Comparison of ENCODE assay signal across 12 mouse cellular contexts in genomic region chr13:98589572-98589971, GRCm38 (mm10). TPM values are rescaled to one million over a fixed set of nuclear protein-coding genes. Genes with fewer than 3 reads are reported as not detected.
A peak's percentile ranks its signal among the peaks of the same experiment; 100 is the strongest.
DNase-seq lines count a peak whose midpoint lies in the region; ATAC-seq and TF ChIP-seq lines count a peak whose summit lies in the region.
"Had no signal": no experiment of that assay in that cellular context is flagged by ENCODE, and none has a peak within 500 bp of the region (broad histone marks: within the 10 kb centered on the region; RNA-seq: fewer than 3 reads in every experiment).

No protein-coding gene starts in this region.

- WGBS in heart, embryonic 16.5 days: 50% methylated on average over 9 of the region's 9 CpGs
- 31% methylated on average over 9 of the region's 9 CpGs for WGBS in liver, embryonic 15.5 days (ENCODE audit: insufficient replicate concordance)

- no peaks in the 10 kb centered on the region for H3K36me3 ChIP-seq in heart, embryonic 16.5 days (ENCODE audit: control insufficient read depth, insufficient read depth)
- no peaks in the 10 kb centered on the region for H3K36me3 ChIP-seq in liver, embryonic 15.5 days (replicated peaks)

- TF ChIP-seq CTCF in embryonic fibroblast, embryonic 13.5 days (IDR thresholded peaks at IDR 0.05; ENCODE audit: borderline replicate concordance, insufficient read depth, low read length): no peak

- no peak overlapping the region; the same call in 1 of the 2 replicates for H3K4me3 ChIP-seq in heart, embryonic 16.5 days (ENCODE audit: low read length)
- H3K4me3 ChIP-seq in embryonic fibroblast, embryonic 13.5 days (ENCODE audit: insufficient read depth, low read length): no peak overlapping the region
- H3K4me3 ChIP-seq in liver, embryonic 15.5 days (replicated peaks): no peak overlapping the region

- H3K4me1 ChIP-seq in heart, embryonic 16.5 days (ENCODE audit: control insufficient read depth, insufficient read depth, low read length): peaks cover 11% of the 10 kb centered on the region
- 0 out of 2 replicates have a peak, but pooled peaks cover 2% of the 10 kb centered on the region for H3K4me1 ChIP-seq in embryonic fibroblast, embryonic 13.5 days (ENCODE audit: control insufficient read depth, insufficient read depth, low read length)
- peaks cover 6% of the 10 kb centered on the region; the same call in 1 of the 2 replicates for H3K4me1 ChIP-seq in liver, embryonic 15.5 days (replicated peaks)

- TF ChIP-seq POLR2A in embryonic fibroblast, embryonic 13.5 days (IDR thresholded peaks at IDR 0.05; ENCODE audit: low read depth, low read length): no peak

- H3K9ac ChIP-seq in heart, embryonic 16.5 days (ENCODE audit: low read length): no peak overlapping the region
- no peak overlapping the region for H3K9ac ChIP-seq in liver, embryonic 15.5 days

- peak overlapping the region; percentile 71 for H3K4me2 ChIP-seq in heart, embryonic 16.5 days (ENCODE audit: low read depth, low read length)
- H3K4me2 ChIP-seq in liver, embryonic 15.5 days: peak overlapping the region; percentile 65; the same call in 1 of the 2 replicates

- ATAC-seq in heart, embryonic 16.5 days (replicated peaks; ENCODE audit: extremely low read depth, insufficient read depth, low FRiP score): no peak
- no peak for ATAC-seq in liver, embryonic 15.5 days (ENCODE audit: insufficient read depth)
- no peak for ATAC-seq in cerebellum, adult (ENCODE audit: insufficient number of reproducible peaks, low FRiP score, low TSS enrichment)
- ATAC-seq: inflammation-experienced regulatory T-cells, adult 6 months had no signal

- H3K27me3 ChIP-seq in heart, embryonic 16.5 days (ENCODE audit: control insufficient read depth, insufficient read depth, low read length): peaks cover 37% of the 10 kb centered on the region
- peaks cover 50% of the 10 kb centered on the region for H3K27me3 ChIP-seq in liver, embryonic 15.5 days

- no peak overlapping the region for H3K27ac ChIP-seq in heart, embryonic 16.5 days (ENCODE audit: low read length)
- peak overlapping the region; percentile 10 for H3K27ac ChIP-seq in embryonic fibroblast, embryonic 13.5 days (ENCODE audit: insufficient read depth, low read length)
- H3K27ac ChIP-seq in liver, embryonic 15.5 days (replicated peaks): no peak overlapping the region

- DNase-seq in heart, adult 8-10 months (ENCODE audit: low spot score): no peak
- DNase-seq in MN1 (ENCODE audit: low spot score): peak; percentile 53
- no peak for DNase-seq in embryo, embryonic 11 days
- no peak for DNase-seq in urinary bladder, postnatal 25 days (ENCODE audit: low spot score)

- H3K9me3 ChIP-seq in heart, embryonic 16.5 days (replicated peaks; ENCODE audit: control insufficient read depth, low read length): no peaks in the 10 kb centered on the region
- no peaks in the 10 kb centered on the region for H3K9me3 ChIP-seq in liver, embryonic 15.5 days (replicated peaks)

RNA-seq across cellular contexts. Expression of gene Tmem174, which starts 47.6 kb away (rescaled TPM):
- not detected in 2 replicates for polyA plus RNA-seq in heart, embryonic 16.5 days (2015; fragmentation: Nextera tagmentation; extraction: Ambion mirVana)
- not detected for total RNA-seq in heart, adult 8-10 months (2022)
- not detected in 2 replicates for polyA plus RNA-seq in embryonic fibroblast, embryonic 13.5 days (2011; ENCODE audit: insufficient read length, low read depth, missing spikeins)
- polyA plus RNA-seq in liver, embryonic 15.5 days (2015; fragmentation: Nextera tagmentation; extraction: Ambion mirVana): not detected in 2 replicates
- total RNA-seq: adrenal gland, postnatal 25 days; left cerebral cortex, postnatal 36 days had no signal
- polyA plus RNA-seq: inflammation-experienced regulatory T-cells, adult 6 months; neural tube, embryonic 14.5 days had no signal
